In genomic region chr17:87475356-87475755, GRCm38 (mm10) we compare ENCODE assay signal across 20 mouse cellular contexts. TPM values are rescaled to one million over a fixed set of nuclear protein-coding genes. Genes with fewer than 3 reads are reported as not detected.
DNase-seq lines count a peak whose midpoint lies in the region; ATAC-seq and TF ChIP-seq lines count a peak whose summit lies in the region.
"Had no signal": no experiment of that assay in that cellular context is flagged by ENCODE, and none has a peak within 500 bp of the region (broad histone marks: within the 10 kb centered on the region; RNA-seq: fewer than 3 reads in every experiment).

No protein-coding gene starts in this region.

- no peak for TF ChIP-seq POLR2A in kidney, adult 2 months (IDR thresholded peaks at IDR 0.05; ENCODE audit: low read depth, low read length)

- WGBS in embryonic facial prominence, embryonic 15.5 days, result 44% methylated on average over 8 of the region's 8 CpGs
- WGBS in embryonic facial prominence, embryonic 10.5 days, result 56% methylated on average over 8 of the region's 8 CpGs
- WGBS in kidney, embryonic 14.5 days, result 44% methylated on average over 8 of the region's 8 CpGs
- WGBS in kidney, adult 2 months, result 55% methylated on average over 8 of the region's 8 CpGs

- no peak for TF ChIP-seq CTCF in kidney, adult 2 months (conservative IDR thresholded peaks at IDR 0.05; ENCODE audit: insufficient read depth, insufficient read length, low read depth, low read length)

- no peaks in the 10 kb centered on the region for H3K36me3 ChIP-seq in embryonic facial prominence, embryonic 15.5 days
- H3K36me3 ChIP-seq in embryonic facial prominence, embryonic 10.5 days (replicated peaks), result no peaks in the 10 kb centered on the region
- no peaks in the 10 kb centered on the region for H3K36me3 ChIP-seq in kidney, embryonic 14.5 days (ENCODE audit: control insufficient read depth, insufficient read depth, low read length)
- H3K36me3 ChIP-seq in kidney, adult 2 months (ENCODE audit: control insufficient read depth, insufficient read depth, low read length), result no peaks in the 10 kb centered on the region

- peaks cover 34% of the 10 kb centered on the region for H3K4me1 ChIP-seq in embryonic facial prominence, embryonic 15.5 days
- peaks cover 28% of the 10 kb centered on the region for H3K4me1 ChIP-seq in embryonic facial prominence, embryonic 10.5 days
- H3K4me1 ChIP-seq in kidney, embryonic 14.5 days (ENCODE audit: control insufficient read depth, insufficient read depth, low read length), result peaks cover 19% of the 10 kb centered on the region
- H3K4me1 ChIP-seq in kidney, adult 2 months (ENCODE audit: control insufficient read depth, insufficient read depth, low read length), result 0 out of 2 replicates have a peak, but pooled peaks cover 5% of the 10 kb centered on the region

- H3K27ac ChIP-seq in embryonic facial prominence, embryonic 15.5 days (replicated peaks), result 0 out of 2 replicates have a peak overlapping the region, but pooled peaks have one; percentile 11
- no peak overlapping the region for H3K27ac ChIP-seq in embryonic facial prominence, embryonic 10.5 days (replicated peaks)
- no peak overlapping the region for H3K27ac ChIP-seq in kidney, embryonic 14.5 days (ENCODE audit: low read depth, low read length)
- H3K27ac ChIP-seq in kidney, adult 2 months (ENCODE audit: insufficient read depth, low read depth, low read length), result no peak overlapping the region

- no peaks in the 10 kb centered on the region for H3K27me3 ChIP-seq in embryonic facial prominence, embryonic 15.5 days
- H3K27me3 ChIP-seq in embryonic facial prominence, embryonic 10.5 days (replicated peaks; ENCODE audit: low read depth, poor library complexity, severe bottlenecking), result peaks cover 45% of the 10 kb centered on the region
- H3K27me3 ChIP-seq in kidney, embryonic 14.5 days (ENCODE audit: control insufficient read depth, insufficient read depth, low read length), result no peaks in the 10 kb centered on the region
- H3K27me3 ChIP-seq in kidney, adult 2 months (replicated peaks; ENCODE audit: control insufficient read depth, insufficient read depth, low read length), result no peaks in the 10 kb centered on the region

- intact Hi-C loops in left cerebral cortex, postnatal 36 days (cut with DNase I), result no loop called here
- intact Hi-C loops in left cerebral cortex, postnatal 4 days (cut with DNase I), result no loop called here

- no peak overlapping the region for H3K4me2 ChIP-seq in embryonic facial prominence, embryonic 15.5 days (replicated peaks)
- no peak overlapping the region for H3K4me2 ChIP-seq in kidney, embryonic 14.5 days (replicated peaks; ENCODE audit: low read depth, low read length)

- H3K9ac ChIP-seq in embryonic facial prominence, embryonic 15.5 days, result no peak overlapping the region
- H3K9ac ChIP-seq in kidney, embryonic 14.5 days (ENCODE audit: low read depth, low read length), result no peak overlapping the region

- no peak overlapping the region for H3K4me3 ChIP-seq in embryonic facial prominence, embryonic 15.5 days (replicated peaks)
- no peak overlapping the region for H3K4me3 ChIP-seq in embryonic facial prominence, embryonic 10.5 days
- H3K4me3 ChIP-seq in kidney, embryonic 14.5 days (ENCODE audit: low read length), result no peak overlapping the region
- H3K4me3 ChIP-seq in kidney, adult 2 months (ENCODE audit: insufficient read depth, low read depth, low read length), result no peak overlapping the region

- no peaks in the 10 kb centered on the region for H3K9me3 ChIP-seq in embryonic facial prominence, embryonic 15.5 days (replicated peaks)
- no peaks in the 10 kb centered on the region for H3K9me3 ChIP-seq in embryonic facial prominence, embryonic 10.5 days
- no peaks in the 10 kb centered on the region for H3K9me3 ChIP-seq in kidney, embryonic 14.5 days (ENCODE audit: control insufficient read depth, low read length)

- no peak for ATAC-seq in embryonic facial prominence, embryonic 15.5 days (ENCODE audit: insufficient number of reproducible peaks, low FRiP score, low TSS enrichment, low read depth)
- 0 out of 2 replicates have a peak, but pooled peaks have one; percentile 13 for ATAC-seq in kidney, embryonic 14.5 days (ENCODE audit: low FRiP score, low TSS enrichment)

- no peak for DNase-seq in embryonic facial prominence, embryonic 10.5 days (ENCODE audit: low spot score)
- no peak for DNase-seq in kidney, adult 2 months
- DNase-seq in left cerebral cortex, postnatal 36 days (ENCODE audit: low spot score in 2 of 2), result peak; percentile 18 to 40
- no peak for DNase-seq in left cerebral cortex, postnatal 4 days
- DNase-seq in right cerebral cortex, adult 2 months (ENCODE audit: low spot score in 2 of 2), result peak; percentile 20 to 35
- no peak for DNase-seq in right cerebral cortex, postnatal 4 days
- DNase-seq: cerebellum, postnatal 10 days; kidney, postnatal 10 days; lung, adult 2 months; midbrain, embryonic 14.5 days; thymus, postnatal 36 days had no signal

RNA-seq across cellular contexts. Expression of gene Calm2, which starts 28.6 kb away (rescaled TPM):
- polyA plus RNA-seq in embryonic facial prominence, embryonic 15.5 days (2015; fragmentation: Nextera tagmentation; extraction: Ambion mirVana), result 878 and 898 TPM in 2 replicates
- 1,075 and 1,119 TPM in 2 replicates for polyA plus RNA-seq in embryonic facial prominence, embryonic 10.5 days (2016; fragmentation: Nextera tagmentation; extraction: Ambion mirVana)
- polyA plus RNA-seq in kidney, embryonic 14.5 days (2014; fragmentation: Nextera tagmentation; extraction: Ambion mirVana), result 1,015 and 1,361 TPM in 2 replicates
- 40.5 and 78.8 TPM in 2 replicates for polyA plus RNA-seq in kidney, adult 2 months (2012; rRNA removed)
- 1,000 to 10,000 TPM; 2,128 to 2,274 TPM for total RNA-seq in left cerebral cortex, postnatal 36 days (2021)
- total RNA-seq in left cerebral cortex, postnatal 4 days (2021), result 1,000 to 10,000 TPM; 1,837 to 1,937 TPM

RNA-seq across cellular contexts. Expression of gene Stpg4, which starts 47.8 kb away (rescaled TPM):
- not detected in 2 replicates for polyA plus RNA-seq in embryonic facial prominence, embryonic 15.5 days (2015; fragmentation: Nextera tagmentation; extraction: Ambion mirVana)
- not detected in 2 replicates for polyA plus RNA-seq in embryonic facial prominence, embryonic 10.5 days (2016; fragmentation: Nextera tagmentation; extraction: Ambion mirVana)
- 0.51 TPM in 1 of 2 replicates, not detected in the other for polyA plus RNA-seq in kidney, embryonic 14.5 days (2014; fragmentation: Nextera tagmentation; extraction: Ambion mirVana)
- polyA plus RNA-seq in kidney, adult 2 months (2012; rRNA removed), result not detected in 2 replicates
- not detected for total RNA-seq in left cerebral cortex, postnatal 36 days (2021)
- total RNA-seq in left cerebral cortex, postnatal 4 days (2021), result not detected
- total RNA-seq: adrenal gland, adult 18-20 months; layer of hippocampus, postnatal 10 days; liver, adult 2 months had no signal
- polyA plus RNA-seq: forebrain, embryonic 11.5 days; frontal cortex, adult 2 months; heart, postnatal 0 days; hindbrain, embryonic 11.5 days; liver, adult 2 months; lung, adult 2 months; midbrain, embryonic 14.5 days had no signal

Comparison
In these comparisons a context has a peak if more than half of its experiments do, and no peak if none do; other contexts are left out.
1. DNase-seq: peak in left cerebral cortex, postnatal 36 days (2 of 2) and right cerebral cortex, adult 2 months (2 of 2); none in embryonic facial prominence, embryonic 10.5 days (single experiment), kidney, adult 2 months (single experiment), left cerebral cortex, postnatal 4 days (single experiment) and right cerebral cortex, postnatal 4 days (single experiment).
2. RNA of gene Calm2, which starts 28.6 kb away (polyA plus RNA-seq): 1,075 to 1,119 TPM in embryonic facial prominence, embryonic 10.5 days, 1,015 to 1,361 TPM in kidney, embryonic 14.5 days and 878 to 898 TPM in embryonic facial prominence, embryonic 15.5 days; 40.5 to 78.8 TPM in kidney, adult 2 months; every median in the first group is over 10 times any median in the second.